Mouse (Mus musculus): ENCODE data around the gene Bud31. TPM values are rescaled to one million over a fixed set of nuclear protein-coding genes. Genes with fewer than 3 reads are reported as not detected.
"Not testable (repeated sequence)": the region's sequence is repeated elsewhere in the genome, so short reads cannot be mapped to it uniquely, and the experiment has no call there.

Bud31 gene
- total and polyA plus RNA-seq, 2 experiments from 2014 or later, result 61.2 to 119 TPM

DNA sequence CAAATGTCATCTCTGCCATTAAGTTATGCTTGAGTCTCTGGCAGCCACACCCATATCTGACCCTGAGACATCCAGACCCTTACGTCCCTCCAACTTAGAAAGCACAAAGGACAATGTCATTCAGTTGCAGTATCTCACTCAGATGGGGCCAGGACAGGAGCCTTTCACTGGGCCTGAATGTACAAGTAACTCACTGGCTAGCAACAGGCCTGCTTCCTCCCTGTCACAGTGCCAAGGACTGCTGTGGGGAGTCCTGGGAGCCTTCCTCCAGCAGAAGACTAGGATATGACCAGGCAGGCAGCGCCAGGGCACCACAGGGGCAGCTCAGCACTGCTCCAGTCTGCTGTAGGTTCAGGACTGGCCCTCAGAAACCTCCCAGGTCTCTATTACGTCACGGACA is 11.0 kb upstream of the Bud31 start:
- DNase-seq (ENCODE audit: low spot score) (no peak), ATAC-seq (ENCODE audit: insufficient read depth, low read depth) (no peak)
- Histone ChIP-seq H3K9me3 (replicated peaks; ENCODE audit: control insufficient read depth, low read length) (no peaks in the 10 kb centered on the region), H3K27me3 (ENCODE audit: control insufficient read depth, insufficient read depth, low read length) (no peaks in the 10 kb centered on the region), H3K4me3 (ENCODE audit: low read depth, low read length) (no peak overlapping the region), H3K9ac (replicated peaks; ENCODE audit: low read depth, low read length) (no peak overlapping the region), H3K4me1 (ENCODE audit: control insufficient read depth, insufficient read depth) (no peaks in the 10 kb centered on the region), H3K27ac (ENCODE audit: low read depth) (no peak overlapping the region), H3K36me3 (replicated peaks; ENCODE audit: control insufficient read depth, insufficient read depth, low read length) (peaks cover 93% of the 10 kb centered on the region), H3K4me2 (ENCODE audit: low read depth, low read length) (no peak overlapping the region)
- no peak for TF ChIP-seq CTCF (IDR thresholded peaks at IDR 0.05; ENCODE audit: low read depth)
- no peak for TF ChIP-seq EP300 (IDR thresholded peaks at IDR 0.05; ENCODE audit: low read depth)
- WGBS, result 66% methylated on average over 4 of the region's 4 CpGs

DNA sequence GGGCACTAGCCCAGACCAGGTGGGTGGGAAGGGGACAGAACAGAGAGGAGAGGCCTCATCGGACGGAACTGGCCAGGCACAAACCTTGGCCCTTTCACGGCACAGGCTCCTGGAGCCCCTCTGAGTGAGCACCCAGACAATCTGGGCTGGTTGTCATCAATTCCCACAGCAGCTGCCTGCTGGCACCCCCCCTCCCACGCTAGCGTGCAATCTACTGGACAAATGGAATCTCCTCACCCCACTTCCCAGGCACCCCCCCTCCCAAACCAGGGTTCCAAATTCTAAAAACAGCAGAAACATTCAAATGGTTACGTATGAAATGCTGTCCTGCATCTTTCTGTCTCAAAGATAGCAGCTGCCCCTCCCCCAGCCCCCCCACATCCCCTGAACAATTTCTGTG is 10.4 kb upstream of the Bud31 start:
- H3K27me3 ChIP-seq (ENCODE audit: control insufficient read depth, insufficient read depth, low read length); ATAC-seq (ENCODE audit: insufficient read depth, low read depth); H3K9ac ChIP-seq (replicated peaks; ENCODE audit: low read depth, low read length); H3K4me1 ChIP-seq (ENCODE audit: control insufficient read depth, insufficient read depth); H3K4me2 ChIP-seq (ENCODE audit: low read depth, low read length); DNase-seq (ENCODE audit: low spot score); H3K4me3 ChIP-seq (ENCODE audit: low read depth, low read length); H3K9me3 ChIP-seq (replicated peaks; ENCODE audit: control insufficient read depth, low read length): not testable (repeated sequence)
- peak overlapping the region; percentile 48; the same call in 1 of the 2 replicates for H3K27ac ChIP-seq (ENCODE audit: low read depth)
- H3K36me3 ChIP-seq (replicated peaks; ENCODE audit: control insufficient read depth, insufficient read depth, low read length), result peaks cover 93% of the 10 kb centered on the region
- WGBS, result 61% methylated on average over 6 of the region's 6 CpGs

- peak overlapping the region; percentile 48; the same call in 1 of the 2 replicates for H3K27ac ChIP-seq (ENCODE audit: low read depth)
- no peak overlapping the region for H3K9ac ChIP-seq (replicated peaks; ENCODE audit: low read depth, low read length)
- TF ChIP-seq CTCF (IDR thresholded peaks at IDR 0.05; ENCODE audit: low read depth) (no peak), EP300 (IDR thresholded peaks at IDR 0.05; ENCODE audit: low read depth) (no peak)
- no peak overlapping the region for H3K4me2 ChIP-seq (ENCODE audit: low read depth, low read length)
- H3K4me3 ChIP-seq (ENCODE audit: low read depth, low read length), result no peak overlapping the region
- no peak for DNase-seq (ENCODE audit: low spot score)
- ATAC-seq (ENCODE audit: insufficient read depth, low read depth), result peak; percentile 29
- H3K27me3 ChIP-seq (ENCODE audit: control insufficient read depth, insufficient read depth, low read length), result no peaks in the 10 kb centered on the region
- H3K4me1 ChIP-seq (ENCODE audit: control insufficient read depth, insufficient read depth), result no peaks in the 10 kb centered on the region
- 68% methylated on average over 11 of the region's 11 CpGs for WGBS
- H3K36me3 ChIP-seq (replicated peaks; ENCODE audit: control insufficient read depth, insufficient read depth, low read length), result peaks cover 93% of the 10 kb centered on the region
- no peaks in the 10 kb centered on the region for H3K9me3 ChIP-seq (replicated peaks; ENCODE audit: control insufficient read depth, low read length)
These were observed 10.0 kb upstream of the Bud31 start for GRCm38 (mm10) chr5:145130191-145130590.

GRCm38 (mm10) chr5:145130995-145131394 is 9.2 kb upstream of the Bud31 start:
- DNase-seq (ENCODE audit: low spot score) (no peak), ATAC-seq (ENCODE audit: insufficient read depth, low read depth) (no peak)
- no peak overlapping the region for H3K9ac ChIP-seq (replicated peaks; ENCODE audit: low read depth, low read length)
- TF ChIP-seq EP300 (IDR thresholded peaks at IDR 0.05; ENCODE audit: low read depth), result no peak
- TF ChIP-seq CTCF (IDR thresholded peaks at IDR 0.05; ENCODE audit: low read depth), result no peak
- H3K4me3 ChIP-seq (ENCODE audit: low read depth, low read length), result no peak overlapping the region
- H3K27ac ChIP-seq (ENCODE audit: low read depth), result no peak overlapping the region
- no peaks in the 10 kb centered on the region for H3K27me3 ChIP-seq (ENCODE audit: control insufficient read depth, insufficient read depth, low read length)
- peaks cover 93% of the 10 kb centered on the region for H3K36me3 ChIP-seq (replicated peaks; ENCODE audit: control insufficient read depth, insufficient read depth, low read length)
- no peaks in the 10 kb centered on the region for H3K9me3 ChIP-seq (replicated peaks; ENCODE audit: control insufficient read depth, low read length)
- 85% methylated on average over 3 of the region's 3 CpGs for WGBS
- no peak overlapping the region for H3K4me2 ChIP-seq (ENCODE audit: low read depth, low read length)
- H3K4me1 ChIP-seq (ENCODE audit: control insufficient read depth, insufficient read depth), result no peaks in the 10 kb centered on the region

- not testable (repeated sequence) for H3K9ac ChIP-seq (replicated peaks; ENCODE audit: low read depth, low read length); DNase-seq (ENCODE audit: low spot score); H3K27ac ChIP-seq (ENCODE audit: low read depth); ATAC-seq (ENCODE audit: insufficient read depth, low read depth); H3K9me3 ChIP-seq (replicated peaks; ENCODE audit: control insufficient read depth, low read length); H3K4me3 ChIP-seq (ENCODE audit: low read depth, low read length); H3K4me1 ChIP-seq (ENCODE audit: control insufficient read depth, insufficient read depth); H3K27me3 ChIP-seq (ENCODE audit: control insufficient read depth, insufficient read depth, low read length); H3K4me2 ChIP-seq (ENCODE audit: low read depth, low read length)
- peaks cover 80% of the 10 kb centered on the region for H3K36me3 ChIP-seq (replicated peaks; ENCODE audit: control insufficient read depth, insufficient read depth, low read length)
- WGBS, result 90% methylated on average over 6 of the region's 6 CpGs
These were observed 6.9 kb upstream of the Bud31 start for GRCm38 (mm10) chr5:145133275-145133674.

DNA sequence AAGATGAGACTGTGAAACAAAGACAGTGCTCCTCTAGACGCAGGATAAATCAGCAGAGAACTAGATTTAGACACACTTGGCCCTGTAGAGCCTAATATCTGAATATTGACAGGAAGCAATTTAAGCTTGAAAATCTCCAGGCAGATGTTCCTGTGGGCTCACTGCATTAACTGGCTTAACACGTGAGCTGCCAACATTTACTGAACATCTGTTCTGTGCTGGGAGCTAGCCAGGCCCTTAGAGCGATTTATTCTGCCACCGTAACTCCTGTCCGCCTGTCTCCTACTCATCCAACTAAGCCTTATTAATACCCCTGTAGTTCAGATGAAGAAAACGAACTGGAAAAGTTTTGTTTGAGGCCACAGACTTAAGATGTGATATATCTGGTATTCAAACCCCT is 1.3 kb upstream of the Bud31 start:
- Histone ChIP-seq H3K27me3 (ENCODE audit: control insufficient read depth, insufficient read depth, low read length) (no peaks in the 10 kb centered on the region), H3K9me3 (replicated peaks; ENCODE audit: control insufficient read depth, low read length) (no peaks in the 10 kb centered on the region), H3K36me3 (replicated peaks; ENCODE audit: control insufficient read depth, insufficient read depth, low read length) (peaks cover 54% of the 10 kb centered on the region), H3K4me3 (ENCODE audit: low read depth, low read length) (peak overlapping the region; percentile 90), H3K9ac (replicated peaks; ENCODE audit: low read depth, low read length) (peak overlapping the region; percentile 82), H3K4me2 (ENCODE audit: low read depth, low read length) (peak overlapping the region; percentile 85), H3K4me1 (ENCODE audit: control insufficient read depth, insufficient read depth) (peaks cover 16% of the 10 kb centered on the region), H3K27ac (ENCODE audit: low read depth) (peak overlapping the region; percentile 88; the same call in 1 of the 2 replicates)
- 5% methylated on average over 6 of the region's 6 CpGs for WGBS
- TF ChIP-seq CTCF (IDR thresholded peaks at IDR 0.05; ENCODE audit: low read depth) (no peak), EP300 (IDR thresholded peaks at IDR 0.05; ENCODE audit: low read depth) (no peak)
- DNase-seq (ENCODE audit: low spot score) (no peak), ATAC-seq (ENCODE audit: insufficient read depth, low read depth) (no peak)

Measured in heart, postnatal 0 days (tissue).